Mouse (Mus musculus): ENCODE measurements around the gene Atp1a3.

Gene Atp1a3

DNA sequence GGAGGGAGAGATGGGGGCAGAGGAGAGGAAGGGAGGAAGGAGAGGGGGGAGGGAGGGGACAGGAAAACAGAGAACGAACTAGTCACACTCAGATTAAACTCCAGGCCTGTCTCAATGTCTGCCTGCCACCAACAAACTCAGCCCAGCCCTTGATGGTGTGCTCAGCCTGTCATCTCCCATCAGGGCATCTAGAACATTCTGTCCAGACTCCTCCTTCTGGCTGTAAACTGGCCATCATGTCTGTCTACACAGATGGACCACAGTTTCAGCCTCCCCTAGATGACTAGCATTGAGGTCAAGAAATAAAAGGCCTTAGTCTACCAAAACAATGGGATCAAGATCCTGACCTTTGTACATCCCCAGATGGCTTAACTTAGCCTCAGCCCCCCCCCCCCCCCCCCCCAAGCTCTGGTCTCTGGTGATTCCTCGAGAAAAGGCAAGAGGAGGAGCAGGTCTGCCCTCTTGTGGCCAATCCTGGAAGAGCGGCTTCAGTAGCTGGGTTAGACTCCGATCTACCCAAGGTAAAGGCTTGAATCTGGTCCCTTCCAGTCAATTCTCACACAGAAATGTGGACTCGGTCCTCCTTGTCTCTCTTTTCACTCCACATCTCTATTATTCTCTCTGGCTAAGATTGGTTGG lies 40.7 kb downstream of the Atp1a3 start:
- peak; percentile 91 for DNase-seq (ENCODE audit: low spot score)

- DNase-seq (ENCODE audit: low spot score) = no peak
Measured at GRCm38 (mm10) chr7:24964288-24964687, 41.5 kb downstream of the Atp1a3 start.

GRCm38 (mm10) chr7:24955226-24955625 lies 50.5 kb downstream of the Atp1a3 start:
- no peak for DNase-seq (ENCODE audit: low spot score)

- no peak for DNase-seq (ENCODE audit: low spot score)
Measured at GRCm38 (mm10) chr7:24954450-24954849, 51.3 kb downstream of the Atp1a3 start.

DNA sequence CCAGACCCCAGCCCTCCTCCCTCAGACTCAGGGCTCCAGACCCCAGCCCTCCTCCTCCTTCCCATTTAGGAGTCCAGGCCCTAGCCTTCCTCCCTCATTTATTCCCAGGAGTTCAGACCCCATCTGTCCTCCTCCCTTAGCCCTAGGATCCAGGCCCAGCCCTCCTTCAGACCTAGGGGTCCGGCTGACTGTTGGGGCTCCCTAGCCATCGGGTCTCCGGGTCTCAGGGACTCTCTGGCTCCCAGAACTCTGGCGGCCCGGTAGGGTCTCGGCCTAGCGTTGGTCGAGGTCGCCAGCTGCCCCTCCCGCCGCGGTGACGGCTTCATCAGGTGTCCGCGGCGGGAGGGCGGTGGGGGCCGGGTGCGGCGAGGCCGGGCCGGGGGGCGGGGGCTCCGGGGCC lies 51.8 kb downstream of the Atp1a3 start:
- DNase-seq (ENCODE audit: low spot score) = no peak

DNA sequence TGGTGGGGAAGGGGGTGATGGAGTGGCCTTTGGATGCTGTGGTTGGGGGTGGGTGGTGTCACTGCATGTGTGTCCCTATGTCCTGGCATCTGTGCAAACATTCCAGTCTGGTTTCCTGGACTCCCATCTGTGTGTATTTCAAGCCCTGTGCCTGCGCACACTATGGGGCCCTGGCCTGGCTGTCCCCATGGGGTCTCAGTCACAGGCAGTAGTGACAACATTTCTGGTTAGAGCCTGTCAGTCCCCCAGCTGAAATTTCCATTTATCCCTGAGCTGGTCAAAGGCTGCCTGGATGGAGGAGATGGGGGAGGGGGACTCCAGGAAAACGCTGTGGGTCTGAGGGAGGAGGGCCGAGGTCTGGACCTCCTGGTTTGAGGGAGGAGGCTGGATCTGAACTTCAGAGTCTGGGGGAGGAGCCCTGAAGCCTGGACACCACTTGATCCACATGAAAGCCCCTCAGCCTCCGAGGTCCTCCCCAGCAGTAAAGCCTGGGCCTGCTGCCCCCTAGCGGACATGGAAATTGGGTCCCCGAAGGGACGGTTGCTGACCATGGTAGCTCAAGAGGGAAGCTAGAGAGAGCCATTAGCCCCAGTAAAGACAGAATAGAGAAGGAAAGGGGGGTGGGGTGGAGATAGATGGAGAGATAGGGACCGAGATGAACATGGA lies 55.7 kb downstream of the Atp1a3 start:
- peak; percentile 89 for DNase-seq (ENCODE audit: low spot score)

- no peak for DNase-seq (ENCODE audit: low spot score)
Measured at GRCm38 (mm10) chr7:24948774-24949173, 57.0 kb downstream of the Atp1a3 start.

GRCm38 (mm10) chr7:24947316-24948048 lies 58.3 kb downstream of the Atp1a3 start:
- DNase-seq (ENCODE audit: low spot score) = no peak

DNA sequence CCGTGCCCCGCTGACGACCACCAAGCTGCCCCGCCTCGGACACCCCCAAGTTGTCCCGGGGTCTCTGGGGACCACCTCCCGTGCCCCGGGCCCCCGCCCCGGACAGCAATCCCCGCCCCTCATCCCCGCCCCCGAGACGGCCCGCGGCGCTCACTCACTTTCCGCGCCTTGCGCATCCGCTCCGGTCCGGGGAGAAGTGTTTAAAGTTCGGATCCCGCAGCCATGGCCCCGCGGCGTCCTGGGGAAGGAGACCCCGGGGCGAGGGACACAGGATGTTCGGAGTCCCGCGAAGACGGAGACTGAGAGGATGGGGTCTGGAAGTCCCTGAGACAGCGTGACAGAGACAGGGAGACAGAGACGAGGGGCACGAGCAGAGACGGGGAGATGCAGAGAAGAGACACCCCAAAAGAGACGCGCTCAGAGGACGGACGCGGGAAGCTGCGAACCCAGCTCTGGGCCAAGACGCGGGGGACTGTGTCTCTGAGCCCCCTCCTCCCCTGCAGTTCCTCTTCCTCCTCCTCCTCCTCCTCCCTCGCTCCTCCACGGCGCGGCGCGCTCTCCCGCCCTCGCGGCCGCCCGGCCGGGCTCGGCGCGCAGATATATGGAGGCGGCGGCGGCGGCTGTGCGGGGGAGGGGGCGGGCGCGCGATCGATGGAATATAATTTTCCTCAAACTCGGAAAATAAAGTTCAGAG lies 61.4 kb downstream of the Atp1a3 start, which contains the start of gene Gm4881:
Gene Gm4881, minus strand, starts transcription at position 238 of the 694 bp plus-strand sequence.
- no peak for DNase-seq (ENCODE audit: low spot score)

GRCm38 (mm10) chr7:24943641-24944040 lies 62.1 kb downstream of the Atp1a3 start:
- DNase-seq (ENCODE audit: low spot score) = no peak

- DNase-seq (ENCODE audit: low spot score) = no peak
Measured at GRCm38 (mm10) chr7:24931651-24932050, 74.1 kb downstream of the Atp1a3 start.

- DNase-seq (ENCODE audit: low spot score) = no peak
Measured at GRCm38 (mm10) chr7:24930475-24930874, 75.3 kb downstream of the Atp1a3 start.

Data from embryo, embryonic 10 days (tissue).